Mouse (Mus musculus) natural killer cell, adult 2 months (primary cell): ENCODE measurements around the gene Myh15.
"Not testable (repeated sequence)": the region's sequence is repeated elsewhere in the genome, so short reads cannot be mapped to it uniquely, and the experiment has no call there.

Experiments
- DNase-seq, 2 experiments: peaks; one replicate each; pipeline ENCODE4 v3.0.0; 2022; ENCODE audit warnings: low spot score in 2 of 2

Gene Myh15

GRCm38 (mm10) chr16:49057186-49057585 lies at the start of gene Myh15:
Gene Myh15 (plus strand): TSS chr16:49057486.
- DNase-seq = no peak

GRCm38 (mm10) chr16:49016620-49017332 lies 40.5 kb upstream of the Myh15 start:
- DNase-seq = no peak

GRCm38 (mm10) chr16:49035852-49036251 lies 21.4 kb upstream of the Myh15 start:
- no peak for DNase-seq

- DNase-seq = no peak
These were observed 19.5 kb upstream of the Myh15 start for GRCm38 (mm10) chr16:49037771-49038170.

DNA sequence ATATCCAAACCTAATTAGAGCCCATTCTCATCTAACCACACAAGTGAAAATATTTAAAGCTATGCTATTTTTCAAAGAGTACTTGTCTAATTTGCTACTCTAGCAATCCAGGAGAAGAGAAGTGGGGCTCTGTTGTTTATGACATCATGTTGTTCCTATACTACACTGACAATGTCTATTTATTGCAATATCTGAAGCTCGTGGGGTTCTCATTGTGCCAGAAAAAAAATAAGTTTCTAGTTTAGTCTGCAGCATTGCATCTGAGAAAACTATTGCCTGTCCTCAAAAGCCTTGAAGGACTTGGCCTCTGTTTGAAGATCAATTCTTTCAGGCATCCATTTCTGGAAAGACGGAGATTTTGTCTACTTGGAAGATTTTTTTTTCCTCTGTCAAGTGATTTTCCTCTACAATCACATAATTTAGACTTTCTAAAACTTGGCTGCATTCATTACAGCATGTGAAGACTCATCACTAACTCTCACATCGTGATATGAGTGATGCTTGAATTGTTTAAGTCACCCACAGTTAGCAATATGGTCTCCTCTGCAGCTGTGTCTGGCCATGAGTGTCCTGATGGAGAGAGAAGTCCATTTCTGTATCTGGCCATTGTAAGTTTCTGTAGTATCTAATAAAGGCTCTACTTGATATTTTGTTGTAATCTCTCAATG lies 16.6 kb upstream of the Myh15 start:
- DNase-seq = no peak

DNA sequence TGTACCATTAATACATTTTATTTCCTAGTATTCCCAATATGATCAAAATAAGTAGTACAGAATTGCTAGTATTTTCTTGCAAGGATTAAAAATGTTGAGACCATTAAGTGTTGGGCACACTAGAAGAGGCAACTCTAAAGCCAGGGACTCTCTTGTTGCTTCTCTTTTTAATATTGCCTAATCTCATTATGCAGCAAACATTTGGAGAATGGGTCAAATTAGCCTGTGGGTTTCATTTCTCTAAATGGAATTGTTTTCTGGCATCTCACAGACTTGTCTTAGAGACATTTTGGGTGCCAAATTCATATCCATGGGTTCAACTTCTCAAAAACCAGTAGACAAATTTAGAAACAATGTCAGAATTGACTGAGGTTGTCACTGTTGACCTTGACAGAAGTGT lies 8.1 kb upstream of the Myh15 start:
- no peak for DNase-seq

- no peak for DNase-seq
These were observed 12.1 kb downstream of the Myh15 start for GRCm38 (mm10) chr16:49069256-49069963.

GRCm38 (mm10) chr16:49071316-49071715 lies 14.0 kb downstream of the Myh15 start:
- no peak for DNase-seq

DNA sequence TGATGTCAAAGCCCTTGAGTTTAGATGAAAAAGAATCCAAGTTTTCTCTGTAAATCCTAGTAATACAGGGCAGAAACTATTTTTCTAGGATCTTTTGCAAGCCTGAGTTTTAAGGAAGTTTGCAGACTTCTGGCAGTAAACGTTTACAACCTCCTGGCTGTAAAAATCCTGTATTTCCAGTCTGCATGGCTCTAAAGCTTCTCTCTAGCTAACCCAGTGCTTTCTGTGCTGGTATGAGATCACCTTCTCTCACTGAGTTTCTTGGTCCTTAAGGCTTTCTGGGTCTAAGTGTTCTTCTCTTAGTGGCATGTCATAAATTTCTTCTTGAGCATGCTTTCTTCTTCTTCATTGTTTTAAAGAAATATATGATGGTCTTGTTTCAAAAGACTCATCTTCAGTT lies 70.7 kb downstream of the Myh15 start:
- no peak for DNase-seq

GRCm38 (mm10) chr16:49156193-49156592 lies 98.9 kb downstream of the Myh15 start:
- peak; percentile 4 to 11 for DNase-seq

DNA sequence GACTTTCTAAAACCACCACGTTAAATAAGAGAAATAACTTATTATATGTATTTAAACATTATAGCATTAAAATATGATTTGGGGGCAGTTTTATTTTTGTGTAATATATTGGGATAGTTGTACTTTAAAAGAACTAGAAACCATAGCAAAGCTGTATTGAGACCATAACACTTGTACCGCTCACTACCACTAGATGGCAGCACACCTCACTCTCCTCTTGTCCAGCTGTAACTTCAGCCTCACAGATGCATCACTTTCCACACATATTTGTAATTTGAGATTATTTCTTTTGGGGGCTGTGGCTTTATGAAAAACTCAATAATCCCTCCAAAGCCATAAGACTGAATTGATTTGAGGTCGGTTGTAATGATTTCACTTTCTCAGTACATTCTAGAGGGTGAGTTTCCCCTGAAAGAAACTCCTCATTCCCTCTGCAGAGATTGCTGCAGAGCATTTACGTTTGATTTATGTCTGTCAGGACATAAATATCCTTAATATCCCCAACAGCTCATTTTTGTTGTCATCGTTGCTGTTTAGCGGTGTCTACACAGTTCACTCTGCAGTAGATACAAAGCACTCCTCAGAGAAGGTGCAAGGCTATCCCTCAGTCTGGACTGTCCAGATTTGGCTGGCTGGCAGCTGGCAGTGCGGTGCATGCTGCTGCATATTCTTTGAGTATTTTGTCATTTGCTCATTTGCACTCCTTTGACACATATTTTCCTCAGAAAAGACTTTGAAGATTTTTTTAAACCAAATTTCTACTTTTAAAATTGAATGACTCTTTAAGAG lies 107.3 kb downstream of the Myh15 start:
- DNase-seq = peak; percentile 34 to 43

DNA sequence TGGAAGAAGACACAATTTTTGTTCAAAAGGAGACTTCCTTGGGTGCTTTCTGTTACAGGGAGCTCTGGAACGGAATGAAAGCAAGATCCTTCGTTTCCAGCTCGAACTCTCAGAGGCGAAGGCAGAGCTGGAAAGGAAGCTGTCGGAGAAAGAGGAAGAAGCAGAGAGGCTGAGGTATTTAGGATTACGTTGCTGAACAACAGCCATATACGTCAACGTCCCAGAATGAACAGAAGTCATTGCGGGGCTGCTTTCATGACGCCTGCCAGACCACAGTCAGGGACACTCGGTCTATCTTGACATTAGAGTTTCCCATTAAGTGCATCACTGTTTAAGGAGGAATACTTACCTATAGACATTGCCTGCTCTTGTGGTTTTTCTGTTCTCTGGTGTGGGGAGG lies 108.4 kb downstream of the Myh15 start:
- no peak for DNase-seq

- no peak for DNase-seq
These were observed 110.0 kb downstream of the Myh15 start for GRCm38 (mm10) chr16:49167325-49167724.

- DNase-seq = no peak
These were observed 117.8 kb downstream of the Myh15 start for GRCm38 (mm10) chr16:49175077-49175476.

- DNase-seq = no peak
These were observed 118.6 kb downstream of the Myh15 start for GRCm38 (mm10) chr16:49175729-49176395.

GRCm38 (mm10) chr16:49193521-49193920 lies 136.2 kb downstream of the Myh15 start:
- no peak for DNase-seq

DNA sequence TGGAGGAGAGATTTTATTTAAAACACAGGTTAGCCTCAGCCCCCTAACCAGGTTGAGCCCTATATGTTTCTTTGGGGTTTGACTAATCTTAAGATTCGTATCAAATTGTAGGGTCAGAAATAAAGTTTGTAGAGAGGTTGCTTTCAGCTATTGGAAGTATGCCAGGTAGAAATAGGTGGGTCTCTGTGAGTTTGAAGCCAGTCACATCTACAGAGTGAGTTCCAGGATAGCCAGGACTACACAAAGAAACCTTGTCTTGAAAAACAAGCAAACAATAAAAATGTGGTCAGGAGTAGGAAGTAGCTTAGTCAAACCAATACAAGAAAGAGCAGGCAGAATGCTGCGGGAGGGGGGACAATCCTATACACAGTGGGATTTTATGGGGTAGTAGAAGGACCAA lies 136.7 kb downstream of the Myh15 start:
- no peak for DNase-seq

GRCm38 (mm10) chr16:49196290-49196689 lies 139.0 kb downstream of the Myh15 start:
- DNase-seq = no peak

DNA sequence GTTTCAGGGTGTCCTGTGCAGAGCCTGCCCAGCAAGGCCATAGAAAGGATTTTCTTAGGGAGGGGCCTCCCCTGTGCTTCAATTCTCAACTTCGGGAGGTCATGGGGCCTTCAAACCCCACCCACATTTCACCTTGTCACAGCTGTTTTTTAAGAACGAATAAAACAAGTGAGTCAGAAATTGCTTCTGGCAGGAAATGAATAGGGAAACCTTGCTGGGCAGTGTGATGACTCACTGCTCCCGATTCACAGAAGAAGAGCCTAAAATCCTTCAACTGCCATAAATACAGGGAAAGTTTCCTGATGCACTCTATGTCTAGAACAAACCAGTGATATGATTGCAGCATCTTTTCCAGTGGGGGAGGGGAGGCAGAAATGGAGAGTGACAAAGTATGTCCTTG lies 140.7 kb downstream of the Myh15 start:
- DNase-seq = peak in 1 of 2 experiments; percentile 2

DNA sequence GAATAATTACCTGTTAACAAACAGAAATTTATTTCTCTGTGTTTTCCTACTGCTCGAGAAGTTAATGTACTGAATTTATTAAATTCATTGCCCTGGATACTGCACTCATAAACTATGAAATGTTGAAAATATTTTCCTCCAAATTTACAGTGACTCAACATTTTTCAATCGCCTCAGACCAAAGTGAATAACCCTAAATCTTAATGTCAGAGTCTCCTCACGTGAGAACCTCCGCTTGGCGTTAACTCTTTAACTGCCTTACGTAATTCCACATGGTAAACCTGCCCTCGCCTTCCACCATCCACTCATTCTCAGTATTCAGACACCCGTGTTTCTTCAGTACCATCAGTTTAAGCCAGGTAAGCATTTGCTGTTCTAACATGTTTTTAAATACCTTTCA lies 166.4 kb downstream of the Myh15 start:
- DNase-seq = no peak

GRCm38 (mm10) chr16:49243517-49243916 lies 186.2 kb downstream of the Myh15 start:
- not testable (repeated sequence) for DNase-seq
